Mouse (Mus musculus): ENCODE results near the gene Ergic1. TPM values are rescaled to one million over a fixed set of nuclear protein-coding genes. Genes with fewer than 3 reads are reported as not detected.

Ergic1 gene
- total RNA-seq (2021): 100 to 1,000 TPM; 144 to 149 TPM
- long read RNA-seq, experiment 1, transcript Ergic1-206 (10 exons, 2,754 nt): major isoform, 32 of 35 reads
- long read RNA-seq, experiment 1, partial matches to known transcripts: 2 of 35 reads
- long read RNA-seq, experiment 1, other reads (novel, unspliced or antisense): 1 of 35 reads
- long read RNA-seq, experiment 2, transcript Ergic1-206 (10 exons, 2,754 nt): major isoform, 10 of 16 reads
- long read RNA-seq, experiment 2, partial matches to known transcripts: 2 of 16 reads
- long read RNA-seq, experiment 2, other reads (novel, unspliced or antisense): 4 of 16 reads

DNA sequence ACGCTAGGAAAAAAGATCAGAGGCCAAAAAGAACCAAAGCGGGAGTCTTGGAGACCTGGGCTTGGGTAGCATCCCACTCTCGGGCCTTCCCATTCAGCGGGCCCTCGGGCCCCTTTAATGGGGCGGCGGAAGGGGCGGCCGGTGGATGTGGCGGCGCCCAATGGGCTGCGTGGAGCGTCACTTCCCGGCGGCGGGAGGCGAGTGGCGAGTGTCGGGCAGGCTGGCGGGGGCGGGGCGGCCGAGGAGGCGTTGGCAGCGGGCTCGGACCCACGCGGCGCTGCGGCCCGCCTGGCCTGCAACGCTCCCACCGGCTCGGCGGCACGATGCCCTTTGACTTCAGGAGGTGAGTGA is at the start of gene Ergic1:
Ergic1 (plus strand) TSS at position 200 of the 351 bp plus-strand sequence.
- peak; percentile 92 to 93 for DNase-seq (ENCODE audit: extremely low spot score in 1 of 2, low spot score in 2 of 2)
- intact Hi-C loops (cut with DNase I): loop anchor here (1.0 kb wide), 1 partner anchor 53 kb away; no protein-coding TSS in a partner anchor
- TF ChIP-seq CTCF (IDR thresholded peaks at IDR 0.05): no peak
- peak within 1 kb of the TSS; percentile 84 for H3K27ac ChIP-seq
- H3K4me3 ChIP-seq: peak within 1 kb of the TSS; percentile 90

- H3K4me3 ChIP-seq: no peak overlapping the region
- DNase-seq (ENCODE audit: extremely low spot score in 1 of 2, low spot score in 2 of 2): no peak
- peak overlapping the region; percentile 38 for H3K27ac ChIP-seq
- no peak for TF ChIP-seq CTCF (IDR thresholded peaks at IDR 0.05)
- intact Hi-C loops (cut with DNase I): no loop called here
These were observed 49.2 kb upstream of the Ergic1 start for GRCm38 (mm10) chr17:26511816-26512774.

DNA sequence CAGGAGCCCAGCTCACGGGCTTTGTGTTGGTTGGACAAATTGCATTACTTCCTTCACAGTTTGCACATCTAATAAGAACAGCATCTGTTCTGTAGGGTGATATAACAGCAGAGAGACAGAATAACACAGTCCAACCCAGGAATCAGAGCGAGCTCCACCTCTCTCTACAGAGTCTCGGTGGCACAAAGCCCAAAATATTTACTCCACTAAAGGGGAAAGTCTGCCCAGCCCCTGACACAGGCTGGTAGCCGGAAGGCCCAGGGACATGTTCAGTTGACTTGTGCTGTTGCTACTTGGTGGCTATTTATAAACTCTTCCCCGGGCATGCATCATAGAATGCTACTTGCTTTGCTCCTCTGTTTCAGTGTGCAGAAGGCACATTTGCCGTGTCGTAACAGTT is 48.3 kb upstream of the Ergic1 start:
- no peak overlapping the region for H3K4me3 ChIP-seq
- DNase-seq (ENCODE audit: extremely low spot score in 1 of 2, low spot score in 2 of 2): no peak
- H3K27ac ChIP-seq: no peak overlapping the region; the same call in 1 of the 2 replicates
- TF ChIP-seq CTCF (IDR thresholded peaks at IDR 0.05): no peak
- intact Hi-C loops (cut with DNase I): no loop called here

- no peak for TF ChIP-seq CTCF (IDR thresholded peaks at IDR 0.05)
- Histone ChIP-seq H3K4me3 (no peak overlapping the region), H3K27ac (no peak overlapping the region)
- no peak for DNase-seq (ENCODE audit: extremely low spot score in 1 of 2, low spot score in 2 of 2)
- intact Hi-C loops (cut with DNase I): no loop called here
These were observed 47.6 kb upstream of the Ergic1 start for GRCm38 (mm10) chr17:26513459-26514290.

DNA sequence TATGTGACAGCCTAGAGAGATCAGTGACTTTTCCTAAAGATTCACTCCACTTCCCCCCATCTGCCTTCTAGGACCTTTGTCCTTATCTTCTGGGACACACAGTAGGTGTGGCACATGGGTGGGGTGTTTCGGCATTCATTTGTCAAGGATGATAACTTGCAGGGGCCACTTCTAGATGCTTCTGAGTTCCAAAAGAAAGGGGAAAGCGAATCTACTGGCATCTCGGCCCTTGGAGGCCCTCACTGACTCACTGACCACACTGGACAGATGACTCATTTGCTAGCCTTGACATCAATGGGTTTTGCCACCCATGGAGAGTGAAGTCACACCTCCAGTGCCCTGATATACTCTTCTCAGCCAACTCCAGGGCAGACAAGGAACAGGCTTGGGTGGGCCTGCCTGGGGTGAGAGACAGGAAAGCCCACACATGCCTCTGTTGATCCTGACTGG is 46.7 kb upstream of the Ergic1 start:
- intact Hi-C loops (cut with DNase I): no loop called here
- TF ChIP-seq CTCF (IDR thresholded peaks at IDR 0.05): no peak
- no peak for DNase-seq (ENCODE audit: extremely low spot score in 1 of 2, low spot score in 2 of 2)
- Histone ChIP-seq H3K27ac (no peak overlapping the region), H3K4me3 (no peak overlapping the region)

DNA sequence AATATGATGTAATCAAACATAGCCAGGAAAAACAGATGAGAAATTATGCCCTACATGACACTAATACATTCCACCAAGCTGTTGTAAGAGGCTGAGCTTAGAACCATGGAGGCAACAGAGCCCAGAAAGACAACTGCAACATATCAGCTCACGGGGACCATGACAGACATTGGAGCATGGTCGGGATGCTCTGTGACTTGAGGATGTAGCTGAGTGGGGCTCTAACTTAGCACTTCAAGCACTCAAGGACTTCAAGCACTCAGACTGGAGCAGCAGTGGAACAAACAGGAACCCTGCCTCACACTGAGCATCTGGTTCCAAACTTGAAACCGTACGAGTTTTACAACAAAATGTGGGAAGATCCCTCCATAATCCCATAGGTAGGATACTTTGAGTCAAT is 45.6 kb upstream of the Ergic1 start:
- Histone ChIP-seq H3K4me3 (no peak overlapping the region), H3K27ac (no peak overlapping the region)
- intact Hi-C loops (cut with DNase I): no loop called here
- no peak for TF ChIP-seq CTCF (IDR thresholded peaks at IDR 0.05)
- DNase-seq (ENCODE audit: extremely low spot score in 1 of 2, low spot score in 2 of 2): no peak

DNA sequence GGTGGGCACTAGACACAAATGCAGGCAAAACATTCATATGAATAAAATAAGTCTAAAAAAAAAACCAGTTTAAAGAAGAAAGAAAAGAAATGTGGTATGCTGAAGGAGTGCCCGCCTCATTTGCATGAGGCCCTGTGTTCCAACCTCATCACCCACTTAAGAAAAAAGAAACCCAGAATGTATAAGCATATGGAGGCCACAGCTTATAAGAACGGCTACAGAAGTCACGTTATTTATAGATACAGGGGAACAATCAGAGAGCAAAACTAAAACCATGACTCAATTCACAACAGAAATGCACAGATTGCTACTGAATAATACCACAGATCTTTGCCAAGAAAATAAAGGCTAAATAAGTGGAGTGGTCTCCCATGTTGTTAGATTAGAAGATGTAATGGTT is 43.0 kb upstream of the Ergic1 start:
- no peak for TF ChIP-seq CTCF (IDR thresholded peaks at IDR 0.05)

GRCm38 (mm10) chr17:26522711-26523110 is 38.6 kb upstream of the Ergic1 start:
- intact Hi-C loops (cut with DNase I): no loop called here
- DNase-seq (ENCODE audit: extremely low spot score in 1 of 2, low spot score in 2 of 2): no peak

More for the DNA sequence above, 43.0 kb upstream of the Ergic1 start:
- no peak for DNase-seq (ENCODE audit: extremely low spot score in 1 of 2, low spot score in 2 of 2)
- intact Hi-C loops (cut with DNase I): no loop called here
- Histone ChIP-seq H3K4me3 (no peak overlapping the region), H3K27ac (no peak overlapping the region)

DNA sequence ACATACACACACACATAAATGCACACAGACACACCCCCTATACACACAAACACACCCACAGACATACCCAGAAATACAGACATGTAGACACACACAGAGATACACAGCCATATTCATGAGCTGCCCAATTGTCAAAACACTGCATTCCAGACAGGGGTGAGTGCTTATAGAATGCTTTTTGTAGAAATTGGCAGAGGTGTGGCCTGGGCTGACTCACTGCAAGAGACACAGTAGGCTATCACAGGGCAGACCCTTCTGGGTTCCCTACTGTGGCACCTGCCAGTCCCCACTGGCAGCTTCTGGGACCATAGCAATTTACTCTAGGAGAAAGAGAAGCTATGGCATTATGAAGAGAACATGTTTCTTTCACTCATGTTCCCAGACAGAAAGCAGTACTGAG is 37.0 kb upstream of the Ergic1 start:
- TF ChIP-seq CTCF (IDR thresholded peaks at IDR 0.05): no peak
- DNase-seq (ENCODE audit: extremely low spot score in 1 of 2, low spot score in 2 of 2): no peak
- Histone ChIP-seq H3K4me3 (no peak overlapping the region), H3K27ac (no peak overlapping the region)
- intact Hi-C loops (cut with DNase I): no loop called here

More at GRCm38 (mm10) chr17:26522711-26523110, 38.6 kb upstream of the Ergic1 start:
- H3K27ac ChIP-seq: no peak overlapping the region
- no peak overlapping the region for H3K4me3 ChIP-seq
- no peak for TF ChIP-seq CTCF (IDR thresholded peaks at IDR 0.05)

DNA sequence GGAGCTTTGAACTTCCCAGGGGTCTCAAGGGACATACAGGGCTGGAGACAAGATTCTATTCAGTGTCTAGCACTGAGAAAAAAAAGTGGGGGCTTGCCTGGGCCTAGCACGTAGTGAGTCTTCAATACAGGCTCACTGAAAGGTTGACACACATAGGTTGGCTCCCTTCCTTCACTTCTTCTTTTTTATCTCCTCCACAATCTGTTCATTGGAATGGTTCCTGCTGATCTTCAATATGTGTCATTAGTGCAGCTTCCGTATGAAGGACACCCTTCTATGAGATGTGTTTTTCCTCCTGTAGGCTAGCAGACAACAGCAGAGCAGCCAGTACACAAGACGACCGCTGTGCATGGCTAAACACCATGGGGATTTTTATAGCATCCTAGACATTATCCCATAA is 36.5 kb upstream of the Ergic1 start:
- no peak for TF ChIP-seq CTCF (IDR thresholded peaks at IDR 0.05)
- no peak for DNase-seq (ENCODE audit: extremely low spot score in 1 of 2, low spot score in 2 of 2)
- Histone ChIP-seq H3K27ac (peak overlapping the region; percentile 4), H3K4me3 (no peak overlapping the region)
- intact Hi-C loops (cut with DNase I): no loop called here

DNA sequence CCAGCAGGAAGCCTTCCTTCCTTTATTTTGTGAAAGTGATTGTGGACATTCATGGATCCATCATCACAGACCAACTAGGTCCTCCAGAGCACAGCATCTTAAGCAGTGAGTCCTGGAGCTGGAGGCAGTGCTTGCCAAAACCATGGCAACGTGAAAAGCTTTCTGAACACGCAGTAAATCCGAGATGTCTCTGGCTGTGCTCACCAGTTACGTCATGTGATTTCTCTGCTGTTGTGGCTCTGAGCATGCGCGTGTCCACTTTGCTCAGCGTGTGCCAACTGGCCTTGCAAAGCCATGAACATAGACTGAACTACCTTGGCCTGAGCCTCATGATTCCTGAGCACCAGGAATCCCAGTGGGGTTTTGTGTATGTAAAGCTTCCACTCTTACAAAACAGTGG is 36.0 kb upstream of the Ergic1 start:
- Histone ChIP-seq H3K4me3 (no peak overlapping the region), H3K27ac (peak overlapping the region; percentile 4)
- intact Hi-C loops (cut with DNase I): no loop called here
- DNase-seq (ENCODE audit: extremely low spot score in 1 of 2, low spot score in 2 of 2): peak in 1 of 2 experiments; percentile 50
- no peak for TF ChIP-seq CTCF (IDR thresholded peaks at IDR 0.05)

Data from left cerebral cortex, adult 2 months (tissue).